In genomic region chr5:116897391-116897790, GRCm38 (mm10) we compare ENCODE assay signal across 30 mouse cellular contexts.
"Had no signal": no experiment of that assay in that cellular context is flagged by ENCODE, and none has a peak within 500 bp of the region (broad histone marks: within the 10 kb centered on the region; RNA-seq: fewer than 3 reads in every experiment).

No protein-coding gene starts in this region.

- H3K9ac ChIP-seq: limb, embryonic 12.5 days; limb, embryonic 13.5 days; limb, embryonic 15.5 days; liver, embryonic 12.5 days; liver, embryonic 13.5 days; liver, embryonic 14.5 days; liver, embryonic 15.5 days; liver, postnatal 0 days; lung, embryonic 14.5 days; lung, embryonic 15.5 days; midbrain, embryonic 12.5 days; midbrain, embryonic 13.5 days; midbrain, embryonic 15.5 days had no signal

- ATAC-seq: liver, embryonic 12.5 days; liver, postnatal 0 days; lung, postnatal 0 days; midbrain, embryonic 13.5 days; midbrain, embryonic 15.5 days; midbrain, embryonic 16.5 days had no signal

- H3K36me3 ChIP-seq: limb, embryonic 10.5 days; limb, embryonic 12.5 days; limb, embryonic 13.5 days; limb, embryonic 15.5 days; liver, embryonic 12.5 days; liver, embryonic 13.5 days; liver, embryonic 15.5 days; lung, embryonic 15.5 days; midbrain, embryonic 10.5 days; midbrain, embryonic 12.5 days; midbrain, embryonic 13.5 days; midbrain, embryonic 15.5 days had no signal

- H3K27me3 ChIP-seq: limb, embryonic 12.5 days; limb, embryonic 13.5 days; limb, embryonic 15.5 days; liver, embryonic 12.5 days; liver, embryonic 13.5 days; liver, embryonic 15.5 days; lung, embryonic 15.5 days; megakaryocyte, embryonic 14.5 days; midbrain, embryonic 12.5 days; midbrain, embryonic 13.5 days; midbrain, embryonic 15.5 days had no signal

- H3K4me3 ChIP-seq: limb, embryonic 10.5 days; limb, embryonic 12.5 days; limb, embryonic 13.5 days; limb, embryonic 15.5 days; liver, embryonic 12.5 days; liver, embryonic 13.5 days; liver, embryonic 15.5 days; lung, embryonic 15.5 days; megakaryocyte, embryonic 14.5 days; midbrain, embryonic 10.5 days; midbrain, embryonic 12.5 days; midbrain, embryonic 13.5 days; midbrain, embryonic 15.5 days; myocyte had no signal

- DNase-seq: left cerebral cortex, postnatal 4 days; liver; liver, embryonic 13.5 days; liver, postnatal 0 days; lung, adult 18-20 months; lung, adult 2 months; lung, embryonic 14.5 days; lung, postnatal 10 days; lung, postnatal 14 days; lung, postnatal 36 days; lung, postnatal 4 days; midbrain, embryonic 14.5 days had no signal

- H3K4me1 ChIP-seq: limb, embryonic 10.5 days; limb, embryonic 12.5 days; limb, embryonic 13.5 days; limb, embryonic 15.5 days; liver, embryonic 12.5 days; liver, embryonic 13.5 days; liver, embryonic 15.5 days; lung, embryonic 15.5 days; megakaryocyte, embryonic 14.5 days; midbrain, embryonic 10.5 days; midbrain, embryonic 12.5 days had no signal

- H3K4me2 ChIP-seq: limb, embryonic 12.5 days; limb, embryonic 13.5 days; limb, embryonic 15.5 days; liver, embryonic 11.5 days; liver, embryonic 12.5 days; liver, embryonic 13.5 days; liver, embryonic 15.5 days; lung, embryonic 14.5 days; lung, embryonic 15.5 days; midbrain, embryonic 12.5 days; midbrain, embryonic 13.5 days; midbrain, embryonic 15.5 days had no signal

- H3K27ac ChIP-seq: limb, embryonic 10.5 days; limb, embryonic 12.5 days; limb, embryonic 13.5 days; limb, embryonic 15.5 days; liver, embryonic 12.5 days; liver, embryonic 13.5 days; liver, embryonic 14.5 days; liver, embryonic 15.5 days; lung, embryonic 15.5 days; macrophage; midbrain, embryonic 10.5 days; midbrain, embryonic 12.5 days; midbrain, embryonic 13.5 days; midbrain, embryonic 15.5 days had no signal

- H3K9me3 ChIP-seq: limb, embryonic 10.5 days; limb, embryonic 13.5 days; limb, embryonic 15.5 days; lung, embryonic 15.5 days; midbrain, embryonic 10.5 days; midbrain, embryonic 13.5 days; midbrain, embryonic 15.5 days had no signal
